Mouse (Mus musculus): ENCODE data around the gene Hfe2. TPM values are rescaled to one million over a fixed set of nuclear protein-coding genes. Genes with fewer than 3 reads are reported as not detected.

Gene Hfe2
- total RNA-seq, 2 experiments from 2014 or later = 0.77 to 2.1 TPM

DNA sequence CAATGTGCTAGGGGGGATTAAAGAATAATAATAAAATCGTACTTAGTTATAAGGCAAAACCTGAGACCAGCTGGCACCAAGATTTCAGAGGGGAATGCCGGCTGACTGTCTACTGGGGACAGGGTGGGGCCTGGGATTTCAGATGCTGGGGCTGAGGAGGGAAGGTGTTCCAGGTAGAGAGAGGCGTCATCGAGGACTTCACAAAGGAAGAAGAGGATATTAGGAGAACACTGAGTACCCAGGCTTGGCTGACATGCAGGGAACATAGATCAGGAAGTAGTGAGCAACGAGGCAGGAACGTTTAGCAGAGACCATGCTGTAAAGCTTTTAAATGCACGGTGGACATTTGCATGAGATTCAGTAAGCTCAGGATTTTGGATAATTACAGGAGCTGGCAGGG is 26.9 kb downstream of the Hfe2 start:
- intact Hi-C loops (cut with DNase I) = loop anchor here (1.0 to 2.0 kb wide), 2 partner anchors 28 to 83 kb away; partner anchors contain the start of genes Gm42957 and Pex11b
- no peak for DNase-seq (ENCODE audit: low spot score in 2 of 2)

DNA sequence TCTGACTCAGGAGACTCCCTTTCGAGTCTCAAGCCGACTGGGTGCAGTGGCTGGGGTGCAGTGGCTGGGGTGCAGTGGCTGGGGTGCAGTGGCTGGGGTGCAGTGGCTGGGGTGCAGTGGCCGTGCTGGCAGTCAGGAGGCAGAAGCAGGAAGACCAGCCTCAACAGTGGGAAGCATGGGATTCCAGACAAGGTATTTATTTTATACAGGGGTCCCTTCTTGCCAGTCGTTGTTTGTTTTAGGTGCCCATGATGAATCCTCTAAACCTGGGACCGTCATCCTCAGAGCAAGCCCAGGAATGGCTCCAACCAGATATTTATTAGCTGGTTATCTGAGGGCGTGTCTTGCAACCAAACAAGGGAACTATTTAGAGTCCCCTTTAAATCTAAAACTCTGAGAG is 28.6 kb downstream of the Hfe2 start:
- intact Hi-C loops (cut with DNase I) = no loop called here
- no peak for DNase-seq (ENCODE audit: low spot score in 2 of 2)

DNA sequence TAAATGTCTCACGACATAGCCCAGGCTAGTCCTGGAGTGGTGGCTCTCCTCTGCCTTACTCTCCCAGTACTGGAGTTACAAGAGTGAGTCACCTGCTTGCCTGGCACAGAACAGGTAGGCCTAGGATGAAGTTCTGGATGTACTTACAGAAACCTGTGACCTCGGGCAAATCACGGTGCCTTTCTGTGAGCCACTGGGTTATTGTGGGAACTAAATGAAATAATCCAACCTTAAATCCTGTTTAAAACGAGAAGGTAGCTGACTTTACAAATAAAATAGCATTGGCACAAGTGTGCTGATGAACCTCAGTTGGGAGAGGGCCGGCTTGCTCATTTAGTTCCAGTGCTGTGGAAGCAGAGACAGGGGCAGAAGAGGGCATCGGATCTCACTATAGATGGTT is 29.3 kb downstream of the Hfe2 start:
- intact Hi-C loops (cut with DNase I) = no loop called here
- no peak for DNase-seq (ENCODE audit: low spot score in 2 of 2)

- no peak for DNase-seq (ENCODE audit: low spot score in 2 of 2)
- intact Hi-C loops (cut with DNase I) = no loop called here
These were observed 30.1 kb downstream of the Hfe2 start for GRCm38 (mm10) chr3:96555041-96555596.

DNA sequence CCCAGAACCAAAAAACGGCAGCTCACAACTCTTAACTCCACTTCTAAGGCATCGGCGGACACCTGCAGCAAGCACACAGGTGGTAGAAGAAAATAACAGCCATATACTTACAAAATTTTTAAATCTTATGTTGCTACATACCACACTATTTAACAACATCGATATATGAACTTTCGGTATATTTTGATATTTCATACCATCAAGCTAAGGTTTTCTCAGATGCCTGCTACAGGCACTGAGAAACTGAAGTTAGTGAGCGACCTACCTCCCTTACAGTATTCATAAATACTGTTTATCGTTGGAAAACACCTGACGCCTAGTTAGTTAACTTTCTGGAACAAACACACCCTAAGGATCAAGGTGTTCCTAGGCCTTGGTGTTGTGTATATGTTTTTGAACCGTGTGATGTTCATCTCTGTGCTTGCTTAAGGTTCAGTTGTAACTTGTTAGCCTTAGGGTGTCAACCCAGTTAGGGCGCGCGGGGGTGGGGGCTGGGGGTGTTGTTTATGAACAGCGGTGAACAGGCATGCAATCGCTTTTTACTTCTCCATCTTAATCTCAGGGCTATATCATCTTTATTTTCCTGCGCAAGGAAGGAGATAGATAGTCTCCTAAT is 31.1 kb downstream of the Hfe2 start:
- intact Hi-C loops (cut with DNase I) = no loop called here

GRCm38 (mm10) chr3:96556651-96557635 is 32.0 kb downstream of the Hfe2 start:
- intact Hi-C loops (cut with DNase I) = no loop called here
- DNase-seq (ENCODE audit: low spot score in 2 of 2) = no peak

More for the DNA sequence above, 31.1 kb downstream of the Hfe2 start:
- DNase-seq (ENCODE audit: low spot score in 2 of 2) = no peak

DNA sequence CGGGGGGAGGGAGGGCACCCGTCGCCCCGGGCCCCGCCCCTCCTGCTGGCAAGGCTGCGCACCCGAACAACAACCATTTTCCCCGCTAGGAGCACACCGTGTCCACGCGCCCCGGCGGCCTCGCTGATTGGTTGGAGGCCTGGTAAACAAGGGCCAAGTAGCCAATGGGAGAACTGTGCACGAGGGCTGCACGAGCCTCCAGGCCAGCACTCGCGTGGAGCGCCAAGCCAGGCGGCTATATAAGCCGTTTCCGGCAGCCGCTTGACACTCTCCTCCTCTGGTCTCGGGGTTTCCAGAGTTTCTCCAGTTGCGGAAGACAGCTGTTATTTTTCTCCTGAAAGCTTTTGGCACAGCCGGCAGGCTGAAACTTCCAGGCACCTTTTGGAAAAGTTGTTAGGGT is 32.7 kb downstream of the Hfe2 start, which contains the start of gene Txnip:
TSS of gene Txnip (plus strand) at position 264 of the 400 bp plus-strand sequence.
- intact Hi-C loops (cut with DNase I) = no loop called here
- DNase-seq (ENCODE audit: low spot score in 2 of 2) = peak; percentile 95 to 96

- DNase-seq (ENCODE audit: low spot score in 2 of 2) = no peak
- intact Hi-C loops (cut with DNase I) = no loop called here
These were observed 33.2 kb downstream of the Hfe2 start for GRCm38 (mm10) chr3:96558159-96558558.

- intact Hi-C loops (cut with DNase I) = no loop called here
- DNase-seq (ENCODE audit: low spot score in 2 of 2) = no peak
These were observed 33.8 kb downstream of the Hfe2 start for GRCm38 (mm10) chr3:96558668-96559196.

- DNase-seq (ENCODE audit: low spot score in 2 of 2) = no peak
These were observed 34.5 kb downstream of the Hfe2 start for GRCm38 (mm10) chr3:96559398-96559910.

GRCm38 (mm10) chr3:96559911-96560850 is 35.2 kb downstream of the Hfe2 start:
- intact Hi-C loops (cut with DNase I) = no loop called here
- no peak for DNase-seq (ENCODE audit: low spot score in 2 of 2)

More at GRCm38 (mm10) chr3:96559398-96559910, 34.5 kb downstream of the Hfe2 start:
- intact Hi-C loops (cut with DNase I) = no loop called here

GRCm38 (mm10) chr3:96560881-96561668 is 36.1 kb downstream of the Hfe2 start:
- intact Hi-C loops (cut with DNase I) = no loop called here
- DNase-seq (ENCODE audit: low spot score in 2 of 2) = no peak

DNA sequence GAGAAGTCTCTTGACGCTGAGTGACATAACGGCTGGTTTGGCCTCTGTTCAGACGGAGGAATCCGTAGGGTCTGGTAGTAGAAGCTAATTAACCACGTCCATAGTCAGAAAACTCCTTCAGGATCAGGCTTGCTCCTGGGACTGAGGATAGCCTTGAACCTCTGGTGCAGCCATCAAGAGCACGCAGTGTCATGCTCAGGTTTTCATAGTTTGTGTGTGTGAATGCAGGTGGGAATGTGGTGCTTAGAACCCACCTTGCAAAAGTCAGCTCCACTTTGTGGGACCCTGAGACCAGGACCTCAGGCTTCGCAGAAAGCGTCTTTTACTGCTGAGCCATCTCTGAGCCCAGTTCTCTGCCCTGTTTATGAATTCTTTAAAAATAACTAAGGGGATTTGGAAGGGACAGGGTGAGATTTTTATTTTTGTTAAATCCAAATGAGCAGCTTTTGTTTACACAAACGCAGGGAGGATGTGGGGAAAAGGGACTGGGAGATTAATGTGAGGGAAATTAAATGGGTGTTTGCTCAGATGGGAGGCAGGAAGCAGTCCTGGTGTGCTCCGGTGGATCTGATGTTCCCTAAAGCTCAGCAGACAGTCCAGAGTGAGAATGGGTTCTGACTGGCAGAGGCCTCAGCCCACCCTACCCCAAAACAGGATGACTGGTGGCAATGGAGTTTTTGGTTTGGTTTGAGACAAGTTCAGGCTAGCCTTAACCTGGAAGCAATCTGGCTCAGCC is 37.1 kb downstream of the Hfe2 start:
- no peak for DNase-seq (ENCODE audit: low spot score in 2 of 2)
- intact Hi-C loops (cut with DNase I) = no loop called here

GRCm38 (mm10) chr3:96563267-96563666 is 38.3 kb downstream of the Hfe2 start:
- intact Hi-C loops (cut with DNase I) = no loop called here
- DNase-seq (ENCODE audit: low spot score in 2 of 2) = no peak

DNA sequence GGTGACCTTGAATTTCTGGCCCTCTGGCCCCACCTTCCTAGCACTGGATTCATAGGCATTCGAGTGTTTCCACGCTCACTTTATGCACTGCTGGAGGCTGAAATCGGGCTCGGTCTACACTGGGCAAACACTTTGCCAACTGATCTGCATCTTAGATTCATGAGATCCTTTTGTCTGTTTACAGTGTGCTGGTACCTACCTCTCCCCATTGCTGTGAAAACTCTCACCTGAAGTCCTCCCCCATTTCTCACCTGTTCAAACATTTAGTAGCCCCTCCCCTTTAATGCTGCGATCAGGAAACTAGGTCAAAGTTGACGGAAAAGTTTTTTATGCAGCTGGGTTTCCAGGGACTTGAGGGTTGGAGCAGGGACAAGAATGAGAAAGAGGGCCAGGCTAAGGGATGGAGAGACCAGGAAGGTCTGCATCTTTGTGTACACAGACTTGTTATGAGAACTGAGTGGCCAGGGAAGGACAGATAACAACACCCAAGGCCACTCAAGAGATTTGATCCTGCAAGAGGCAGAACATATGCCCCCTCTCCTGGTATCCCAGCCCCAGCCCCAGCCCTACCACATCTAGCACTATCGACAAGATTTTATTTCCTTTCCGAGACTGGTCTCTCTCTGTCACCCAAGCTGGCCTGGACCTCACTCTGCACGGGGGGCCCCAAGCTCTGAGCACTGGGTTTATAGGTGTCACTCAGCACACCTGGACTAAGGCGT is 39.1 kb downstream of the Hfe2 start:
- DNase-seq (ENCODE audit: low spot score in 2 of 2) = no peak
- intact Hi-C loops (cut with DNase I) = no loop called here

DNA sequence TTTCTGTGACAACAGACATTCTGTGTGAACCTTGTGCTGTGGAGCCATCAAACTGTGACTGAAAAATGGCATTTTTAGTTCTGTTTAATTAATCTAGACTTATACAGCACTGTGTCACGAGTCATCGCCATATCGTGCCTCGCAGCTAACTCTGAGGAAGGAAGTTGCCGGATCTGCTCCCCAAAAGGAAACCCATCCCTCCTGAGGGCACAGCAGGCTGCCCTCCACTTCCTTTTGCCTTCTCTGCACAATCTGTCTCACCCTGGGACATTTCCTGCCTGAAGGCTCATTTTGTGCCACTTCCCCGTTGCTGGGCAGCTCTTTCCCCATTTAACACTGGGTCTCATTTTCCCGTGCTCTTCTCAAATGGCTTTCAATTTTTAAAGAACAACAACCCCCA is 39.7 kb downstream of the Hfe2 start:
- intact Hi-C loops (cut with DNase I) = no loop called here
- DNase-seq (ENCODE audit: low spot score in 2 of 2) = no peak

- DNase-seq (ENCODE audit: low spot score in 2 of 2) = no peak
- intact Hi-C loops (cut with DNase I) = no loop called here
These were observed 40.1 kb downstream of the Hfe2 start for GRCm38 (mm10) chr3:96565105-96565504.
